Mouse (Mus musculus) heart, postnatal 0 days (tissue): ENCODE results near the gene Gm49711.

Experiments
- CTCF ChIP-seq: IDR thresholded peaks from 2 replicates; pipeline ENCODE4 v1.5.1; 2016; ENCODE audit warnings: antibody characterized with exemption, control low read depth, low read depth
- EP300 ChIP-seq: IDR thresholded peaks from 2 replicates; pipeline ENCODE4 v1.6.1; 2016; ENCODE audit warnings: antibody characterized with exemption, low read depth

GRCm38 (mm10) chr16:92098351-92099051 is 40.4 kb downstream of the Gm49711 start:
- TF ChIP-seq CTCF (no peak), EP300 (no peak)
